Mouse (Mus musculus): ENCODE data around the gene Ifi35.

DNA sequence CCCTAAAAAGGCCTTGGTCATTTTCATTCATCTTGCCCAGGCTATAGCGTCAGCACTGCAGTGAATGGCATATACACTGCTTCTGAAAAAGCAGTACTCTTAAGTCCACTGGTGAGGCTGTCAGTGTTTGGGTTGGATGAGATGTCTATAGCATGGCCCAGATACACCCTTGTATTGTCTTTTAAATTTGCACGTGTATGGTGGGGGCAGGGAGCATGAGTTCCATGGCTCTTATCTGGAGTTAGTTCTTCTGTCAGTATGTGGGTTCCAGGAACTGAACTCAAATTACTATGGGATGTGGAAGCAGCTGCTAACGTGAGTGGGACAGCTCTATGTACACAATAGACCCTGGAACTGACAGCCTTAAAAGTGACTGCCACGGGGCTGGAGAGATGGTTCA, 12.4 kb upstream of the Ifi35 start:
- TF ChIP-seq CTCF (IDR thresholded peaks at IDR 0.05; ENCODE audit: low read depth, low read length) (no peak), POLR2A (IDR thresholded peaks at IDR 0.05; ENCODE audit: borderline replicate concordance, low read depth, low read length) (no peak)
